Mouse (Mus musculus): ENCODE data around the gene Otub1.

Otub1 gene

DNA sequence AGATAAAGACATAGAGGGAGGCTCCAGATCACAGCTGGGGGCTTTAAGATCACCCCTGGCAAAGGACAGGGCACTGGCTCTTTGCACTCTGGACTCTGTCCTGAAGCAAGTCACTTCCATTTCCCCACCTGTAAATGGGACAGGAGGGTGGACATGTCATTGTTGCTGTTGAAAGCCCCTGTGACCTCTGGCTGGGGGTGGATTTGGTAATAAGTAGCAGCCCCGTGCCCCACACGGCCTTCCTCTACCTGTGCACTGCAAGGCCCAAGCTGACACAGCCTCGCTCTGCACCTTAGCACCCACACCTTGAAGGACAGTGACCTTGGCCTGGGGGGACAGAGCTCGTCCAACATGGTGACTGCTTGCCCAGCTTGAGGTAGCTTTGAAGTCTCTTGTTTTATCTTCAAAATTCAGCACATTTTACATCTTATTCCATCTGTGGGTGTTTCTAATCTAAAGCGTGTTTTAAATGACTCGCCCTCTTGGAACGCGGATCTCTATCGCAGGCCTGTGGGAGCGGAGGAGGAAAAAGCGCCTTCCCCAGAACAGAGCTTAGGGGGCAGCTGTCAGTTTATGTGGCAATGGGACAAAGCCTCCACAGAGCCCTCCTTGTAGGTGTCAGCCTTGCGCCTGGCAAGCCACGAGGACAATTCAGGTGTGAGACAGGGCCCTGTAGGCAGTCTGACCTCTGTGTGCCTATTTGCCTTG lies 28.2 kb downstream of the Otub1 start:
- DNase-seq (ENCODE audit: low read depth, low spot score), result no peak

- DNase-seq (ENCODE audit: low read depth, low spot score), result no peak
Observed at GRCm38 (mm10) chr19:7176041-7176696, 29.9 kb downstream of the Otub1 start.

- DNase-seq (ENCODE audit: low read depth, low spot score), result peak; percentile 78
Observed at GRCm38 (mm10) chr19:7172051-7172866, 33.9 kb downstream of the Otub1 start.

GRCm38 (mm10) chr19:7171447-7171846 lies 34.7 kb downstream of the Otub1 start:
- no peak for DNase-seq (ENCODE audit: low read depth, low spot score)

- DNase-seq (ENCODE audit: low read depth, low spot score), result no peak
Observed at GRCm38 (mm10) chr19:7170916-7171315, 35.2 kb downstream of the Otub1 start.

DNA sequence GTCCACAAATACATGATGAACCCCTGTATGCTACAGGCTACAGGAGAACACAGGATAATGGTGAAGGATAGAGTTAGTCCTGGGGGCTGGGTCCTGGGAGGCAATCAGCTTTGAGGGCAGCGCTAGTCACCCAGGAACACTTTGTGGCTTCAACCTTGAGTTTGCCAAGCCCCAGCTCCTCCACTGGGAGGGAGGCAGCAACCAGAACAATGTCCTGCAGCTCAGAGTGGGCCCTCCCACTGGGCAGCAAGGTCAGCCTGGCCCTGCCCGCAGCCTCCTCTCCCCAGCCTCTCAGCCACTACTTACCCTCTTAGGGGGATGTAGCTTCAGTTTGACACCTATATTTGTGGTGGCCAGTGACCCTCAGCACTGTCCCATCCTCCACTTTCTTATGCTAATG lies 37.7 kb downstream of the Otub1 start:
- DNase-seq (ENCODE audit: low read depth, low spot score), result no peak

DNA sequence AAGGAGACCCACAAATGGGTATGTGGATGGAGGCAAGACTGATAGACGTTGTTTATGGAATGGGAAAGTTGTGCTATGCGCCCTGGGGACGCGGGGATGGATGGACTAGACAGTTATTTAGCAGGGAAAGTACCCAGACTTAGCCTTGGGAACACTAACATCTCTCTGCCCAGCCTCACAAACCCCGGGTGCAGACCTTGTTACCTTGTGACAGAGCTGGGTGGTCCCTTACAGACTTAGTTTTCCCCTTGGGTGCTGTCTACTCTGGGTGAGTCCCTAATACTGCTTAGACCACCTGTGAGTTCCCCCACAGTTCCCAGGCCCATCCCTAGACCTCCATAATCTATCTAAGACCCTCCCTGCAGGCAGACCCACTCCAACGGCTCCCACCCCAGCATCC lies 39.3 kb downstream of the Otub1 start:
- no peak for DNase-seq (ENCODE audit: low read depth, low spot score)

GRCm38 (mm10) chr19:7166200-7166711 lies 39.9 kb downstream of the Otub1 start:
- no peak for DNase-seq (ENCODE audit: low read depth, low spot score)

DNA sequence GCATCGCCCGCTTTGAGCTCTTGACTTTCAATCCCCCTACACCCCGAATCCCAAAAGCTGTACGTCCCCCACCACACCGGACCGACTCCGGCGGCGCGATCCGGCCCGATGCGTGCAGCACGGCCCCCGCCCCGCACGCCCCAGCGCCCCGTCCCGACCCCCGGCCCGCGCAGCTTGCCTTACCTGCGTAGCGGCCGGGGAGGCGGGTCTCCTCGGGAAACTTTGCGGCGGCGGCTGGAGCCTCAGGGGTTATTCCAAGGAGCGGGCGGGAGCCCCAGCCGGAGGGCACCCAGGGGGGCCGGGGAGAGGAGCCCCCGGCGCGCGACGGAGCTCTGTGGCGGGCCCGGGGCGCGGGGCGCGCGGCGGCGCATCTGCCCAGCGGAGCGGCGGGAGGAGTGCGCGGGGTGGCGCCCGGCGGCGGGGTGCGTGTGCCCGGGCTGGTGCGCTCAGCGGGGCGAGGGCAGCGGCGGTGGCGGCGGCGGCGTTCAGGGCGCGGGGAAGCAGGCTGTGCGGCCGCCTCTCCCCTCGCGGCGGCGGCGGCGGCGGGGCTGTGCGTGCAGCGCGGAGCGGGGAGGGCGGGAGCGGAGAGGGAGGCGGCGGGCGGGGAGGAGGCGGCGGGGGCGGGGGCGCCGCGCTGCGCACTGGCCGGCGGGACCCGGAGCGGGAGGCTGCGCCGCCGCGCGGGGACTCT lies 40.5 kb downstream of the Otub1 start:
- no peak for DNase-seq (ENCODE audit: low read depth, low spot score)

GRCm38 (mm10) chr19:7164820-7165323 lies 41.2 kb downstream of the Otub1 start:
- no peak for DNase-seq (ENCODE audit: low read depth, low spot score)

DNA sequence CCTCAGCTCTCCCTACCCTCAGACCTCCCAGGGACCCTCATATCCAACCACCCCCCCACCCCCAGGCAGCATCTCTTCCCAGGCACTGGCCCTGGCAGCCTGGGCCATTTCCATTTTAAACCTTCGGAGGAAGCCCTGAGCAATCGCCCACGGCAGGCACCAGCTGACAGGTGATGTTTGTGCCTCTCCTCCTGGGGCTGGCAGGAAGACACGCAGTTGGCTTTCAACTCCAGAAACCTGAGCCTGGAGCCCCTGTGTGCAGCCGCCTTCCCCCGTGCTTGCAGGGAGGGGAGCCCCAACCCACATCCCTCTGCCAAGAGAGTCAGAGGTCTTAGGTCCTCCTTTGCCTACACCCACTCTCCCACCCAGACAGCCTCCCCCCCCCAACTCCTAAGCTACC lies 41.9 kb downstream of the Otub1 start:
- DNase-seq (ENCODE audit: low read depth, low spot score), result no peak

DNA sequence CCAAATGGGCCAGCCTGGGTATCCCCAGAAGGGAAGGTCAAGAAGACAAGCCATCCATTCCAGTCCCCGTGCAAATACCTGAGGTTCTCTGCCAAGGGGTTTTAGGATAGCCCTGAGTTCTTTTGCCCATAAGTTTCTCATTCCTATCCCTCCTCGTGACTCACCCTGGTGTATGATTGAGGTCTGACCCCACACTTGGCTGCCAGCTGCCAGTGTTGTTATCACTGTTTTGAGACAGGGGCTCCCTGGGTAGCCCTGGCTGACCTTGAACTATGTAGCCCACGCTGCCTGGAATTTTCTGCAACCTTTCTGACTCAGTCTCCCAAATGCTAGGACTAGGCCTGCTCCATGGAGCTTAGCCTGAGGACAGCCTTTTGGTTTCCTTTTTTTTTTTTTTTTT lies 45.1 kb downstream of the Otub1 start:
- DNase-seq (ENCODE audit: low read depth, low spot score), result no peak

DNA sequence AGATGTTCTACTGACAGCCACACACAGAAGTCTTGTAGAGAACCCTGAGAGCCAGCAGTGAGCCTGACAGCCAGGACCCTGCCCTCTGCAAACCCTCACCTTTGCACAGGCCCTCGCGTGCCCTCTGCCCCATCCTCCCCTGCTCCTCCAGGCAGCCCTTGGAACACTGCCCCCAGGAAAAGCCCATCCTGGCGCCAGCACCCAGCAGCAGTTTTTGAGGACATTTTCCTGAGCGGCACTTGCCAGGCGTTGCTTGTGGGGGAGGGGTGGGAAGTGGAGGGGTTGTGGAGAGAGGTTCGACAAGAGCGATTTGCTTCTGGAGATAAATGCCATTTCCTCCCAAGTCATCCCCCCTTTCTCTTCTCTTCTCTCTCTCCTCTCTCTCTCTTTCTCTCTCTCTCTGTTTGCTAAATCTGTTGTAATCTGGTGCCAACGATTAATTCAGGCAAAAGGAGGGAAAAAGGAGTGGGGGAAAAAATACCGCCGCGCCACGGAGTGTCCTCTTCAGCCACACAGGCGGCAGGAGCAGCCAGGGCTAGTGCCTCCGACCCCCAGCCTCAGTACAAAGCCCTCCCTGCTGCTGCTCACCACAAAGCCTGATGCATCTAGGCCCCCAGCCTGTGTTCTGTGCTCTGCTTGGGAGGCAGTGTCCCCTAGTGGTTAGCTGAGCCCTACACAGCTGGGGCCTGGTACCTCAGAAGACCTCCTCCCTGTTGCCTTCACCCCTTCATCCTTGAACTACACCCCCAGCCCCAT lies 45.8 kb downstream of the Otub1 start:
- peak; percentile 61 for DNase-seq (ENCODE audit: low read depth, low spot score)

GRCm38 (mm10) chr19:7157734-7158133 lies 48.4 kb downstream of the Otub1 start:
- DNase-seq (ENCODE audit: low read depth, low spot score), result peak; percentile 59

DNA sequence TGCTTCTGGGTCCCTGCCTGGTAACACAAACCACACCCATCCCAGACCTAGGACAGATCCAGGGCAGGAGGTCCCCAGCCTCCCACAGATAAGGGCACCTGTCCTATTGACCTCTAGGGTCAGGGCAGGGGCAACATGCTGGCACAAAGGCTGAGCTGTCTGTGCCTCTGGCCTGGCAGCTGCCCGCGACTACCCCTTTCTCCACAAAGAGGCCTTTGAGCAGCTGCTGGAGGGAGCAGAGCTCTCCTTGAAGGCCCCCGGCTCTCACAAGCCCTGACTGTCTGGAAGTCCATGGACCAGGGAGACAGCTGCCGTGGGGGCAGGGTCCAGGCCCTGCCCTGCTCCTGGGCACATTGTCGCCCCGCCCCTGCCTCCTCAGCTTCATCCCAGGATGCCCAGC lies 50.9 kb downstream of the Otub1 start:
- no peak for DNase-seq (ENCODE audit: low read depth, low spot score)

DNA sequence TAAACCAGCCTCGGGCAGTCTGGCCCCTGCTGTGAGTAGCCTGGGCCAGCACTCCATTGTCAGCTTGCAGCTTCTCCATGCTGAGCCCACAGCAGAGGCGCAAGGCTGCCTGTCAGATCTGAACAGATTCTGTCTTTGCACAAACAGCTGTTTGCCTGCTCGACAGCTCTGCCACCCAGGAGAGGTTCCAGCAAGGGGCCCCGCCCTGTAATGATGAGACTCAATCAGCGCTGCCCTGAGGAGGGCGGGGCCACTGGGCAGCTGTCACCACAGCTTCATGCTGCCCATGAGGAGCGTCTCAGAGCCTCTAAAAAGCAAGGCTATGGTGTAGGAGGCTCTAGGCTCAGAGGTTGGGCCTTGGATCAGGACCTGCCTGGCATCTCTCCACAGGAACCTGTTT lies 52.9 kb downstream of the Otub1 start:
- no peak for DNase-seq (ENCODE audit: low read depth, low spot score)

DNA sequence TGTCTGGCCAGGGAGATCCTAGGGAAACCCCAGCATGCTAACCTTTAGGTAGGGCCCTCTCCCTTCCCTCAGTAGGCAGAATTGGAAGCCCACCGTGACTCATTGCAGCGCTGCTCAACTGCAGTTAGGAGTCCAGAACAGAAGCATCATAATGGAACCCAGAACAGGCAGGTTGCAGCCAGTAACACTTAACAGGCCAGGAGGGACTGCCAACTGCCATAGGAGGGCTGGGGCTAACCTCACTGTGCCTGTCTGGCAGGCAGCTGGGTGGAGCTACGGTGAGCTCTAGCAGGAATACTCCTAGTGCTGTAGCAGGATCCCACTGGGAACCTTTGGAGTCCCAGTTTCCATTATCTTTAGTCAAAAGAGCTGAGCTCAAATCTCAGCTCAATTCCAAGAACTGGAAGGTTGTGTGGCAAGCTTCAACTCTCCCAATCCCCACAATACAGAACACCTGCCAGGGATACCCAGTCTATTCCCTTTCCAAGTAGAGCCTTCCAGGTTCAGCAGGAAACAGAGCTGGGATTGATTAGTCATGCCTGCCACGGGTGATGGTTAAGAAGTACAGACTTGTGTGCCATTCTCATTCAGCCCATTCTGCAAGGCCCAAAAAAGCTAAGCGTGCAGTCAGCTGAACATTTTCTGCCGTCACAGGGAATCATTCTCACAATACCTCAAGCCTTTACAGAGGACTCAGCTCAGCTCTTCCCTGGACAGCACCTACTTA lies 54.0 kb downstream of the Otub1 start:
- no peak for DNase-seq (ENCODE audit: low read depth, low spot score)

GRCm38 (mm10) chr19:7151300-7151926 lies 54.7 kb downstream of the Otub1 start:
- DNase-seq (ENCODE audit: low read depth, low spot score), result no peak

DNA sequence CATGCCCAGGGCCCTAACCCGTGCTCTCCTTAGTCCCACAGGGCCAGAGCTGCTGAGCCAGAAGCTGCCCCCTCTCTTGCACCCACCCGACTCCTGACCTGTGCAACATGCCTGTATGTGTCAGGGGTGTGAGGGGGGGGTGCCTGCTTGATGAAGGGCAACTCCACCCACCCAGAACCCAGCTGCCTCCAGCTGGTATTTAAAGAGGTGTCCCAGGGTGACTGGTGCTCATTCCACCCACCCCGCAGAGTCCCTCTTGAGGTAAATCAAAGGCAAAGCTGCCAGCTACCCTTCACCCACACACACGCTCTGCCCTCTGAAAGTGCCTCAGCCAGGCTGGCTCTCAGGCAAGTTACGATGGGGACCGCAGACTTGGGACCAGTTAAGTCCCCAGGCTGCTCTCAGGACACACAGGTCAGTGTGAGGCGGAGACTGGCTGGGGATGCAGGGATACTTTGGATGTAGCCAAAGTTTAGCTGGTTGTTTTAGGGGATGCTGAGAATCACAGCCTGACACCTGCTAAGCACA lies 56.9 kb downstream of the Otub1 start:
- no peak for DNase-seq (ENCODE audit: low read depth, low spot score)
